Mouse (Mus musculus): ENCODE measurements around the gene Wnt6.
"Not testable (repeated sequence)": the region's sequence is repeated elsewhere in the genome, so short reads cannot be mapped to it uniquely, and the experiment has no call there.

The Wnt6 gene

GRCm38 (mm10) chr1:74806360-74807311 is 34.9 kb downstream of the Wnt6 start:
- DNase-seq, result peak; percentile 45 to 58

GRCm38 (mm10) chr1:74807551-74808071 is 35.9 kb downstream of the Wnt6 start:
- DNase-seq, result peak in 1 of 2 experiments; percentile 29

- peak; percentile 96 to 97 for DNase-seq
Observed at GRCm38 (mm10) chr1:74808078-74808477, 36.4 kb downstream of the Wnt6 start.

- peak in 1 of 2 experiments; percentile 53 for DNase-seq
Observed at GRCm38 (mm10) chr1:74809007-74809406, 37.3 kb downstream of the Wnt6 start.

- DNase-seq, result no peak
Observed at GRCm38 (mm10) chr1:74814931-74815647, 43.4 kb downstream of the Wnt6 start.

GRCm38 (mm10) chr1:74815965-74816364 is 44.3 kb downstream of the Wnt6 start:
- DNase-seq, result not testable (repeated sequence)

GRCm38 (mm10) chr1:74816612-74817199 is 45.0 kb downstream of the Wnt6 start:
- peak; percentile 94 to 97 for DNase-seq

GRCm38 (mm10) chr1:74817219-74817618 is 45.5 kb downstream of the Wnt6 start:
- no peak for DNase-seq

GRCm38 (mm10) chr1:74818509-74818908 is 46.8 kb downstream of the Wnt6 start:
- DNase-seq, result no peak

- not testable (repeated sequence) for DNase-seq
Observed at GRCm38 (mm10) chr1:74823598-74823997, 51.9 kb downstream of the Wnt6 start.

- peak; percentile 24 to 39 for DNase-seq
Observed at GRCm38 (mm10) chr1:74824518-74825302, 53.0 kb downstream of the Wnt6 start.

- DNase-seq, result no peak
Observed at GRCm38 (mm10) chr1:74830061-74830460, 58.4 kb downstream of the Wnt6 start.

- DNase-seq, result no peak
Observed at GRCm38 (mm10) chr1:74833255-74833654, 61.6 kb downstream of the Wnt6 start.

Measured in kidney, postnatal 4 days (tissue).